Mouse (Mus musculus) CH12.LX (cell line): ENCODE measurements around the gene Olfr317. TPM values are rescaled to one million over a fixed set of nuclear protein-coding genes. Genes with fewer than 3 reads are reported as not detected.

ENCODE experiments used
- DNase-seq: peaks from one replicate; pipeline ENCODE4 v3.0.0-alpha.2; 2013; ENCODE audit errors: extremely low read depth
- H3K27ac ChIP-seq: 2 replicates; pipeline ENCODE4 v1.5.1; 2012; ENCODE audit warnings: low read depth, mild to moderate bottlenecking, control low read depth, moderate library complexity; ENCODE audit not compliant: insufficient read depth
- H3K27me3 ChIP-seq: replicated peaks from 2 replicates; pipeline ENCODE3; 2012; ENCODE audit warnings: inconsistent platforms
- H3K36me3 ChIP-seq, 2 experiments: replicated peaks in 1 of 2; 2 replicates each; pipeline versions ENCODE3 to v1.6.1; 2012; ENCODE audit warnings: inconsistent platforms in 1 of 2, low read length in 1 of 2, mild to moderate bottlenecking in 1 of 2, mixed read lengths in 1 of 2, moderate library complexity in 1 of 2; ENCODE audit not compliant: control insufficient read depth in 1 of 2, insufficient read depth in 1 of 2
- H3K4me1 ChIP-seq, 2 experiments: 2 replicates each; pipeline ENCODE4 v1.6.1; 2012; ENCODE audit warnings: inconsistent platforms in 1 of 2, moderate library complexity in 1 of 2; ENCODE audit not compliant: insufficient read depth in 2 of 2, control insufficient read depth in 1 of 2
- H3K4me2 ChIP-seq: 2 replicates; pipeline ENCODE4 v1.6.1; 2012; ENCODE audit warnings: low read depth, mild to moderate bottlenecking, control low read depth; ENCODE audit not compliant: poor library complexity, insufficient read depth, severe bottlenecking
- H3K4me3 ChIP-seq, 3 experiments: fragments of 150-350 bp in 1 of 3; sonication (generic) in 1 of 3; replicated peaks in 1 of 3; 2 replicates each; pipeline versions ENCODE3 to v1.5.1; 2011 to 2012; ENCODE audit warnings: low read depth in 2 of 3, low read length in 2 of 3, mild to moderate bottlenecking in 2 of 3, moderate library complexity in 2 of 3, control low read depth in 1 of 3, improper control_type of control experiment in 1 of 3, inconsistent platforms in 1 of 3, mixed read lengths in 1 of 3; ENCODE audit not compliant: poor library complexity in 1 of 3
- H3K79me2 ChIP-seq: replicated peaks from 2 replicates; pipeline ENCODE4 v1.6.1; 2012; ENCODE audit warnings: mild to moderate bottlenecking, moderate library complexity; ENCODE audit not compliant: control insufficient read depth, poor library complexity, insufficient read depth, severe bottlenecking; ENCODE audit errors: extremely low read depth
- H3K9ac ChIP-seq: 2 replicates; pipeline ENCODE4 v1.6.1; 2012; ENCODE audit warnings: low read depth, mild to moderate bottlenecking, control low read depth, moderate library complexity; ENCODE audit not compliant: insufficient read depth
- H3K9me3 ChIP-seq: replicated peaks from 2 replicates; pipeline ENCODE3; 2012; ENCODE audit warnings: low read length, inconsistent platforms, mixed read lengths
- CHD1 ChIP-seq: IDR thresholded peaks from 2 replicates; pipeline ENCODE4 v1.6.1; 2012; ENCODE audit warnings: low read depth, low read length, improper control_type of control experiment, inconsistent platforms
- ELF1 ChIP-seq: IDR thresholded peaks from 2 replicates; pipeline ENCODE4 v1.6.1; 2014; ENCODE audit warnings: low read depth, mild to moderate bottlenecking, inconsistent platforms, low read length, improper control_type of control experiment
- GABPA ChIP-seq: IDR thresholded peaks from 2 replicates; pipeline ENCODE4 v1.6.1; 2012; ENCODE audit warnings: low read depth, low read length, improper control_type of control experiment, inconsistent platforms; ENCODE audit not compliant: insufficient replicate concordance
- IRF4 ChIP-seq: IDR thresholded peaks from 2 replicates; pipeline ENCODE4 v1.6.1; 2014; ENCODE audit warnings: low read depth, mild to moderate bottlenecking, inconsistent platforms, low read length, improper control_type of control experiment
- POLR2AphosphoS2 ChIP-seq: IDR thresholded peaks from 2 replicates; pipeline ENCODE4 v1.6.1; 2011; ENCODE audit warnings: low read depth, low read length, improper control_type of control experiment
- SIN3A ChIP-seq: IDR thresholded peaks from 2 replicates; pipeline ENCODE4 v1.6.1; 2012; ENCODE audit warnings: low read length, improper control_type of control experiment, inconsistent platforms
- UBTF ChIP-seq: IDR thresholded peaks from 2 replicates; pipeline ENCODE4 v1.6.1; 2012; ENCODE audit warnings: low read depth, mild to moderate bottlenecking, inconsistent platforms, low read length, improper control_type of control experiment, moderate library complexity
- USF2 ChIP-seq: conservative IDR thresholded peaks from 2 replicates; pipeline ENCODE4 v1.6.1; 2011; ENCODE audit warnings: low read depth, low read length, improper control_type of control experiment
- ZMIZ1 ChIP-seq: IDR thresholded peaks from 2 replicates; pipeline ENCODE4 v1.6.1; 2012; ENCODE audit warnings: low read depth, mild to moderate bottlenecking, inconsistent platforms, low read length, improper control_type of control experiment
- dilution Hi-C: fragments of 300-500 bp; cut with MboI; formaldehyde crosslinking; loops from 2 replicates; pipeline ENCODE4 v1.14.3; 2020; ENCODE audit warnings: low sequenced_read_pairs; ENCODE audit not compliant: extremely low pct_unique_long_range_greater_than_20kb, extremely low pct_ligation_motif_present
- in situ Hi-C: fragments of 300-500 bp; cut with MboI; formaldehyde crosslinking; loops from 3 replicates; pipeline ENCODE4 v1.14.3; 2019; ENCODE audit warnings: low sequenced_read_pairs, low pct_ligation_motif_present, low pct_unique_long_range_greater_than_20kb, mixed read lengths
- polyA plus RNA-seq: library from polyadenylated mRNA; unstranded; fragments of >175 nt; gene quantifications from 2 replicates; pipeline ENCODE4 v1.2.1, GENCODE M21; 2012; ENCODE audit warnings: low read depth; ENCODE audit not compliant: insufficient read length
- total RNA-seq, 2 experiments: library from RNA; depleted of rRNA; stranded (reverse); fragments of 300-350 nt in 1 of 2; fragments of >200 nt in 1 of 2; gene quantifications; 2 replicates each; pipeline ENCODE4 v1.2.3; 2012 to 2014

Olfr317 gene
- total and polyA plus RNA-seq, 3 experiments = not detected

GRCm38 (mm10) chr11:58698862-58699261 lies 40.1 kb downstream of the Olfr317 start, which contains the start of gene Olfr319:
Olfr319 (plus strand) TSS chr11:58699162.
- Histone ChIP-seq H3K9ac (no peak within 1 kb of the TSS), H3K4me1 (no peaks in the 10 kb centered on the region), H3K27ac (no peak within 1 kb of the TSS), H3K9me3 (peaks cover 16% of the 10 kb centered on the region), H3K4me3 (no peak within 1 kb of the TSS), H3K36me3 (no peaks in the 10 kb centered on the region), H3K79me2 (no peaks in the 10 kb centered on the region), H3K4me2 (no peak within 1 kb of the TSS), H3K27me3 (peaks cover 67% of the 10 kb centered on the region)
- TF ChIP-seq POLR2AphosphoS2 (no peak), IRF4 (no peak), ELF1 (no peak), GABPA (no peak), SIN3A (no peak), UBTF (no peak), USF2 (no peak), CHD1 (no peak), ZMIZ1 (no peak)
- dilution Hi-C loops (no loop called here), in situ Hi-C loops (no loop called here)
- DNase-seq = no peak

Other genes with a start within 250 kb of the Olfr317 start
Only the 20 nearest of the 31 such genes appear.
- gene Olfr224, start 168.7 kb downstream of the Olfr317 start, total RNA-seq (2012; rRNA removed) = not detected in 2 replicates
- not detected in 2 replicates for gene Olfr224, start 168.7 kb downstream of the Olfr317 start, total RNA-seq (2014; rRNA removed)
- gene Olfr224, start 168.7 kb downstream of the Olfr317 start, polyA plus RNA-seq = not detected in 2 replicates
- gene Olfr325, start 161.5 kb downstream of the Olfr317 start, total RNA-seq (2012; rRNA removed) = not detected in 2 replicates
- not detected in 2 replicates for gene Olfr325, start 161.5 kb downstream of the Olfr317 start, total RNA-seq (2014; rRNA removed)
- gene Olfr325, start 161.5 kb downstream of the Olfr317 start, polyA plus RNA-seq = not detected in 2 replicates
- not detected in 2 replicates for gene Olfr324, start 144.1 kb downstream of the Olfr317 start, total RNA-seq (2012; rRNA removed)
- gene Olfr324, start 144.1 kb downstream of the Olfr317 start, total RNA-seq (2014; rRNA removed) = not detected in 2 replicates
- gene Olfr324, start 144.1 kb downstream of the Olfr317 start, polyA plus RNA-seq = not detected in 2 replicates
- gene 2210407C18Rik, start 123.1 kb downstream of the Olfr317 start, total RNA-seq (2012; rRNA removed) = not detected in 2 replicates
- gene 2210407C18Rik, start 123.1 kb downstream of the Olfr317 start, total RNA-seq (2014; rRNA removed) = not detected in 2 replicates
- not detected in 2 replicates for gene 2210407C18Rik, start 123.1 kb downstream of the Olfr317 start, polyA plus RNA-seq
- gene Olfr323, start 108.7 kb downstream of the Olfr317 start, total RNA-seq (2012; rRNA removed) = not detected in 2 replicates
- not detected in 2 replicates for gene Olfr323, start 108.7 kb downstream of the Olfr317 start, total RNA-seq (2014; rRNA removed)
- gene Olfr323, start 108.7 kb downstream of the Olfr317 start, polyA plus RNA-seq = not detected in 2 replicates
- not detected in 2 replicates for gene Trim58, start 98.7 kb downstream of the Olfr317 start, total RNA-seq (2012; rRNA removed)
- gene Trim58, start 98.7 kb downstream of the Olfr317 start, total RNA-seq (2014; rRNA removed) = not detected in 2 replicates
- gene Trim58, start 98.7 kb downstream of the Olfr317 start, polyA plus RNA-seq = not detected in 2 replicates
- not detected in 2 replicates for gene Olfr322, start 80.4 kb downstream of the Olfr317 start, total RNA-seq (2012; rRNA removed)
- not detected in 2 replicates for gene Olfr322, start 80.4 kb downstream of the Olfr317 start, total RNA-seq (2014; rRNA removed)
- gene Olfr322, start 80.4 kb downstream of the Olfr317 start, polyA plus RNA-seq = not detected in 2 replicates
- gene Olfr320, start 58.1 kb downstream of the Olfr317 start, total RNA-seq (2012; rRNA removed) = not detected in 2 replicates
- gene Olfr320, start 58.1 kb downstream of the Olfr317 start, total RNA-seq (2014; rRNA removed) = not detected in 2 replicates
- not detected in 2 replicates for gene Olfr320, start 58.1 kb downstream of the Olfr317 start, polyA plus RNA-seq
- not detected in 2 replicates for gene Olfr319, start 40.0 kb downstream of the Olfr317 start, total RNA-seq (2012; rRNA removed)
- not detected in 2 replicates for gene Olfr319, start 40.0 kb downstream of the Olfr317 start, total RNA-seq (2014; rRNA removed)
- not detected in 2 replicates for gene Olfr319, start 40.0 kb downstream of the Olfr317 start, polyA plus RNA-seq
- gene Olfr318, start 15.2 kb downstream of the Olfr317 start, total RNA-seq (2012; rRNA removed) = not detected in 2 replicates
- not detected in 2 replicates for gene Olfr318, start 15.2 kb downstream of the Olfr317 start, total RNA-seq (2014; rRNA removed)
- gene Olfr318, start 15.2 kb downstream of the Olfr317 start, polyA plus RNA-seq = not detected in 2 replicates
- not detected in 2 replicates for gene Olfr316, start 13.5 kb upstream of the Olfr317 start, total RNA-seq (2012; rRNA removed)
- not detected in 2 replicates for gene Olfr316, start 13.5 kb upstream of the Olfr317 start, total RNA-seq (2014; rRNA removed)
- not detected in 2 replicates for gene Olfr316, start 13.5 kb upstream of the Olfr317 start, polyA plus RNA-seq
- gene Olfr315, start 34.0 kb upstream of the Olfr317 start, total RNA-seq (2012; rRNA removed) = not detected in 2 replicates
- gene Olfr315, start 34.0 kb upstream of the Olfr317 start, total RNA-seq (2014; rRNA removed) = not detected in 2 replicates
- not detected in 2 replicates for gene Olfr315, start 34.0 kb upstream of the Olfr317 start, polyA plus RNA-seq
- not detected in 2 replicates for gene Olfr314, start 43.7 kb upstream of the Olfr317 start, total RNA-seq (2012; rRNA removed)
- gene Olfr314, start 43.7 kb upstream of the Olfr317 start, total RNA-seq (2014; rRNA removed) = not detected in 2 replicates
- gene Olfr314, start 43.7 kb upstream of the Olfr317 start, polyA plus RNA-seq = not detected in 2 replicates
- gene Fam183b, start 62.7 kb upstream of the Olfr317 start, total RNA-seq (2012; rRNA removed) = 0.67 and 0.72 TPM in 2 replicates
- not detected in 2 replicates for gene Fam183b, start 62.7 kb upstream of the Olfr317 start, total RNA-seq (2014; rRNA removed)
- not detected in 2 replicates for gene Fam183b, start 62.7 kb upstream of the Olfr317 start, polyA plus RNA-seq
- 0.04 and 0.13 TPM in 2 replicates for gene Olfr313, start 75.8 kb upstream of the Olfr317 start, total RNA-seq (2012; rRNA removed)
- gene Olfr313, start 75.8 kb upstream of the Olfr317 start, total RNA-seq (2014; rRNA removed) = not detected in 2 replicates
- gene Olfr313, start 75.8 kb upstream of the Olfr317 start, polyA plus RNA-seq = 0.09 and 0.10 TPM in 2 replicates
- not detected in 2 replicates for gene Olfr312, start 90.0 kb upstream of the Olfr317 start, total RNA-seq (2012; rRNA removed)
- gene Olfr312, start 90.0 kb upstream of the Olfr317 start, total RNA-seq (2014; rRNA removed) = not detected in 2 replicates
- gene Olfr312, start 90.0 kb upstream of the Olfr317 start, polyA plus RNA-seq = not detected in 2 replicates
- not detected in 2 replicates for gene Olfr311, start 100.0 kb upstream of the Olfr317 start, total RNA-seq (2012; rRNA removed)
- gene Olfr311, start 100.0 kb upstream of the Olfr317 start, total RNA-seq (2014; rRNA removed) = not detected in 2 replicates
- not detected in 2 replicates for gene Olfr311, start 100.0 kb upstream of the Olfr317 start, polyA plus RNA-seq
- gene Gm12258, start 107.9 kb upstream of the Olfr317 start, total RNA-seq (2012; rRNA removed) = 2.9 and 3.1 TPM in 2 replicates
- 1.4 and 1.5 TPM in 2 replicates for gene Gm12258, start 107.9 kb upstream of the Olfr317 start, total RNA-seq (2014; rRNA removed)
- 1.6 and 2.2 TPM in 2 replicates for gene Gm12258, start 107.9 kb upstream of the Olfr317 start, polyA plus RNA-seq
- 3.4 and 3.6 TPM in 2 replicates for gene 2810021J22Rik, start 128.0 kb upstream of the Olfr317 start, total RNA-seq (2012; rRNA removed)
- 4.5 and 4.8 TPM in 2 replicates for gene 2810021J22Rik, start 128.0 kb upstream of the Olfr317 start, total RNA-seq (2014; rRNA removed)
- 3.3 and 3.7 TPM in 2 replicates for gene 2810021J22Rik, start 128.0 kb upstream of the Olfr317 start, polyA plus RNA-seq
- 5.7 and 7.0 TPM in 2 replicates for gene Zfp39, start 165.0 kb upstream of the Olfr317 start, total RNA-seq (2012; rRNA removed)
- 6.2 and 6.8 TPM in 2 replicates for gene Zfp39, start 165.0 kb upstream of the Olfr317 start, total RNA-seq (2014; rRNA removed)
- 5.8 and 6.7 TPM in 2 replicates for gene Zfp39, start 165.0 kb upstream of the Olfr317 start, polyA plus RNA-seq